Mouse (Mus musculus): ENCODE measurements around the gene Lrp11. TPM values are rescaled to one million over a fixed set of nuclear protein-coding genes. Genes with fewer than 3 reads are reported as not detected.

The Lrp11 gene
- total RNA-seq (2014; rRNA removed; ENCODE audit: low replicate concordance) (2.1 and 3.2 TPM in 2 replicates), polyA plus RNA-seq (2015; fragmentation: Nextera tagmentation; extraction: Ambion mirVana) (0.79 and 0.88 TPM in 2 replicates)

DNA sequence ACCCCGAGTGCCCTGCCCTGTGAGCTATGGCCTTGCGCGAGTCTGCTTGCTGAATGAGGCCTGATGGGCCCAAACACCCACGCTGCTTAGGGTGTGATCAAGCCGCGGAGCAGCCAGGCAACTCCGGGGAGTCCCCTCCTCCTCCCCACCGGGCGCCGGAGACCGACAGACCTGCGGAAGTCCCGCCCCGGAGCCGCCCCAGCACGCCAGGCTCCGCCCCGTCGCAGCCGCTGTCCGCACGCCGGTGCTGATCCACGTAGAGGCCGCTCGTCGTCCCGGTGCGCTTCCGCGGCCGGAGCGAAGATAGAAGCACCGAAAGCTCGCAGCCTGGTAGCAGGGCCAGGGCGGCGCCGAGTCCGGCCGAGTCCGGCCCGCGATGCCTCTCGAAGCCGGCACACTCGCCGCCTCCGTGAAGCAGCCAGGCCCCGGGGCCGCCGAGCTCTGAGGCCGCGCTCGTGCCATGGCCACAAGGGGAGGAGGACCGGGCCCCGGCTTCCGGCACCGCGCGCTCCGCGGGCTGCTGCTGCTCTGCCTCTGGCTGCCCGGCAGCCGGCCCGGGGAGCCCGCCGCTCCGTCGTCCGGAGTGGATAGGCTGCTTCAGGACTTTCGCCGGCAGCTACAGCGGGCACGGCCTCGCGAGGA, at the start of gene Lrp11:
TSS of gene Lrp11 (plus strand) at position 209 of the 642 bp plus-strand sequence.
- DNase-seq (ENCODE audit: low spot score), result peak; percentile 82
- under 1% methylated on average over 73 of the region's 76 CpGs for WGBS
- Histone ChIP-seq H3K36me3 (replicated peaks; ENCODE audit: control insufficient read depth, insufficient read depth, low read length) (no peaks in the 10 kb centered on the region), H3K9ac (replicated peaks; ENCODE audit: low read depth, low read length) (peak within 1 kb of the TSS; percentile 45), H3K4me2 (ENCODE audit: low read depth, low read length) (peak within 1 kb of the TSS; percentile 100), H3K4me3 (ENCODE audit: low read depth, low read length) (peak within 1 kb of the TSS; percentile 74), H3K4me1 (ENCODE audit: control insufficient read depth, insufficient read depth) (peaks cover 8% of the 10 kb centered on the region; the same call in 1 of the 2 replicates), H3K27me3 (ENCODE audit: control insufficient read depth, insufficient read depth, low read length) (peaks cover 15% of the 10 kb centered on the region), H3K27ac (ENCODE audit: low read depth) (no peak within 1 kb of the TSS), H3K9me3 (replicated peaks; ENCODE audit: control insufficient read depth, low read length) (no peaks in the 10 kb centered on the region)
- ATAC-seq (ENCODE audit: insufficient read depth, low read depth), result peak; percentile 98
- no peak for TF ChIP-seq EP300 (IDR thresholded peaks at IDR 0.05; ENCODE audit: low read depth)
- no peak for TF ChIP-seq CTCF (IDR thresholded peaks at IDR 0.05; ENCODE audit: low read depth)

DNA sequence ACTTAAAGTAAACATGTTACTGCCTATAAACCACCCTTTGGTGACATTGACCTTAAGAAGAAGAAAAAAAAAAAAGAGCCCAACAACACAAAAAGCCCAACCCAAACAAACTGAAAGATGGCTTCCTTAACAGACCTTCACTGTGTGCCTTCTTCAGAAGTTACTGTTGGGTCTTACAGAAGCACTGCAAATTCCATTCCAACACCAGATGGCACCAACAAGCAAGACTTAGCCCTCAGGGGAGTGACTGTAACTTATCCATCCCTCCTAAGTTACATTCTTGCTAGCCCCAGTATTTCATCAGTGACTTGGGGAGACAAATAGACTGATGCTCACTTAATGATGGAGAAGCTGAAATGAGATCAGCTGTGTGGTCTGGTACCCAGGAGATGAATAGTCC, 11.6 kb upstream of the Lrp11 start:
- no peak overlapping the region for H3K4me3 ChIP-seq (ENCODE audit: low read depth, low read length)
- TF ChIP-seq CTCF (IDR thresholded peaks at IDR 0.05; ENCODE audit: low read depth) (peak; percentile 65), EP300 (IDR thresholded peaks at IDR 0.05; ENCODE audit: low read depth) (no peak)
- H3K4me1 ChIP-seq (ENCODE audit: control insufficient read depth, insufficient read depth), result no peaks in the 10 kb centered on the region
- peak; percentile 17 for DNase-seq (ENCODE audit: low spot score)
- no peaks in the 10 kb centered on the region for H3K9me3 ChIP-seq (replicated peaks; ENCODE audit: control insufficient read depth, low read length)
- ATAC-seq (ENCODE audit: insufficient read depth, low read depth), result no peak
- H3K36me3 ChIP-seq (replicated peaks; ENCODE audit: control insufficient read depth, insufficient read depth, low read length), result no peaks in the 10 kb centered on the region
- no peak overlapping the region for H3K4me2 ChIP-seq (ENCODE audit: low read depth, low read length)
- H3K9ac ChIP-seq (replicated peaks; ENCODE audit: low read depth, low read length), result no peak overlapping the region
- H3K27me3 ChIP-seq (ENCODE audit: control insufficient read depth, insufficient read depth, low read length), result no peaks in the 10 kb centered on the region
- no peak overlapping the region for H3K27ac ChIP-seq (ENCODE audit: low read depth)

DNA sequence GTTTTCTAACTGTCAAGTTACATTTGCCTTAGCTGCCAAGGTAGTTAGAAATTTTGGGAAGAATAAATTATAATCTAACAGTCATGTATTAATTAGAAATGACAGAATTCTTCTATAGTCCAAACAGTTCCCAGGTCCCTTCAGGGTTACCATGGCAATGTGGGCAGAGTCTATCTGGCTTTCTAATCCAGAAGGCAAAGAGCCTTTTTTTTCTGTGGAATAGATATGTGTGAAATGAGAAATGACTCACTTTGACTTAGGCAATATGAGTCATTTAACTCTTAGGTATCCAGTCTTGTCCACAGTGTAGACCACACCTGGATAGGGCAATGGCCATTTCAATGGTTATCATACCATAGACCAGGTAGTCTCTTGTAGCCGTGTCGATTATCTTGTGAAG, 8.2 kb upstream of the Lrp11 start:
- Histone ChIP-seq H3K27me3 (ENCODE audit: control insufficient read depth, insufficient read depth, low read length) (no peaks in the 10 kb centered on the region), H3K9me3 (replicated peaks; ENCODE audit: control insufficient read depth, low read length) (no peaks in the 10 kb centered on the region), H3K4me2 (ENCODE audit: low read depth, low read length) (no peak overlapping the region), H3K36me3 (replicated peaks; ENCODE audit: control insufficient read depth, insufficient read depth, low read length) (no peaks in the 10 kb centered on the region), H3K27ac (ENCODE audit: low read depth) (no peak overlapping the region), H3K9ac (replicated peaks; ENCODE audit: low read depth, low read length) (no peak overlapping the region), H3K4me1 (ENCODE audit: control insufficient read depth, insufficient read depth) (no peaks in the 10 kb centered on the region), H3K4me3 (ENCODE audit: low read depth, low read length) (no peak overlapping the region)
- TF ChIP-seq CTCF (IDR thresholded peaks at IDR 0.05; ENCODE audit: low read depth), result no peak
- no peak for TF ChIP-seq EP300 (IDR thresholded peaks at IDR 0.05; ENCODE audit: low read depth)
- ATAC-seq (ENCODE audit: insufficient read depth, low read depth) (no peak), DNase-seq (ENCODE audit: low spot score) (no peak)
- 83% methylated on average over 2 of the region's 2 CpGs for WGBS

DNA sequence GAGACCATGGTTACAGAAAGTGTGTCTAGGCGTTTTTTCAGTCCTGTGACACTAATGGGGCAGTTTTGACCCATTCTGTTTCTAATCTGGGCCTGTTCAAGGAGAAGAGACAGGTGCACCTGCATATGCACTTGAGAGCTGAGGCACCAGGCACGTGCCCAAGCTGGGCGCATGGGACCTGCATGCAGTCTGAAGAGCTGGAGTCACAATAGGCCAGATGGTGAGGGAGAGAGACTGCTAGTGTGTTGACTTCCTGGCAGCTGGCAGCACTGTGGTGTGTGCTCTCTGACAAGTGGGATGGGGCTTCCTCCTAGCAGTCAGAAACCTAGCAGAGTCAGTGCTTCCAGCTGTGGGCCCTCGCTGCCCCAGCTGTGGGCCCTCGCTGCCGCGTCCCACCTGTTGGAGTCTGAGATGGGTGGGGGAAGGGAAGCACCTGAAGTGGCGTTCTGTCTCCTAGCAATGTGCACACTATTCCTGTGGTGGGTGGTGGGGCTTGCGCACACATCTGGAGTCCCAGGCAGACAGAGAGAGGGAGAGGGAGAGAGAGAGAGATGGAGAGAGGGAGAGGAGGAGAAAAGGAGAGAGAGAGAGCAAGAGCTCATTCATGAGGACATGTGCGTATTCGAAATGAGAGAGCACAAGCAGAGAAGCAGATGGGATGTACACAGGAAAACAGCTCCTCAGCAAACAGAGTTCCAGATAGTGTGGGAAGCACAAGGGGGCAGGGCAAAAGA, 7.3 kb upstream of the Lrp11 start:
- Histone ChIP-seq H3K27me3 (ENCODE audit: control insufficient read depth, insufficient read depth, low read length) (no peaks in the 10 kb centered on the region), H3K27ac (ENCODE audit: low read depth) (no peak overlapping the region), H3K4me2 (ENCODE audit: low read depth, low read length) (no peak overlapping the region), H3K9me3 (replicated peaks; ENCODE audit: control insufficient read depth, low read length) (no peaks in the 10 kb centered on the region), H3K36me3 (replicated peaks; ENCODE audit: control insufficient read depth, insufficient read depth, low read length) (no peaks in the 10 kb centered on the region), H3K4me1 (ENCODE audit: control insufficient read depth, insufficient read depth) (no peaks in the 10 kb centered on the region), H3K9ac (replicated peaks; ENCODE audit: low read depth, low read length) (no peak overlapping the region), H3K4me3 (ENCODE audit: low read depth, low read length) (no peak overlapping the region)
- 31% methylated on average over 11 of the region's 11 CpGs for WGBS
- ATAC-seq (ENCODE audit: insufficient read depth, low read depth), result no peak
- DNase-seq (ENCODE audit: low spot score), result no peak
- TF ChIP-seq EP300 (IDR thresholded peaks at IDR 0.05; ENCODE audit: low read depth), result no peak
- TF ChIP-seq CTCF (IDR thresholded peaks at IDR 0.05; ENCODE audit: low read depth), result no peak

DNA sequence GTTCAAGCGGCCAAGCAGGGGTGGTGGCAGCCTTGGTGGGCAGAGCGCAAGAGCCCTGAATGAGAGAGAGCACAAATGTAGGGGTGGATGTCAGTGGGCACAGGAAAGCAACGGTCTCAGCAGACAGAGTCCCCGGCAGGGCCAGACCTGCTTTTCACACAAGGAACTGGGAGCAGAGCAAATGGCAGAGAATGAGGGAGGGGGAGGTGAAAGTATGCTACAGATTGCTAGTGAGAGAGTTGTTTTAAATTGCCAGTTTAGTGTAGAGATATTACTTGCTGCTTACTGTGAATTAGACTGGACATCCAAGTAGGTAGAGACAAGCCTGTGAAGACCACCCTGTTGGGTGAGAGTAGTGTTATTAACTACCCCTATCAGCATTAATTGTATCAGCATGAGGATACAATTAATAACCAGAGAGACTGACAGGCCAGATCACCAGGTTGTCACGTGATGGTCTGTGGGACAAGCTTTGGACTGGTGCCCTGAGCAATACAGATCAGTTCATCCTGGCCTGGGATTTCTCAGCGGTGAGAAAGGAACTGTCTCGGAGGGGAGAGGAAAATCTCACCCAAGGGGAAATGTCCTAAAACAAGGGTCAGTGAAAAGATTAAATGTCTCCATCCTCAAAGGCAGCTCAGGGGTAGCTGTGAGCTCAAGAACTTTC, 6.6 kb upstream of the Lrp11 start:
- Histone ChIP-seq H3K27ac (ENCODE audit: low read depth) (no peak overlapping the region), H3K4me1 (ENCODE audit: control insufficient read depth, insufficient read depth) (no peaks in the 10 kb centered on the region), H3K27me3 (ENCODE audit: control insufficient read depth, insufficient read depth, low read length) (no peaks in the 10 kb centered on the region), H3K4me2 (ENCODE audit: low read depth, low read length) (no peak overlapping the region), H3K4me3 (ENCODE audit: low read depth, low read length) (no peak overlapping the region), H3K9me3 (replicated peaks; ENCODE audit: control insufficient read depth, low read length) (no peaks in the 10 kb centered on the region), H3K9ac (replicated peaks; ENCODE audit: low read depth, low read length) (no peak overlapping the region), H3K36me3 (replicated peaks; ENCODE audit: control insufficient read depth, insufficient read depth, low read length) (no peaks in the 10 kb centered on the region)
- WGBS, result 29% methylated on average over 7 of the region's 7 CpGs
- TF ChIP-seq EP300 (IDR thresholded peaks at IDR 0.05; ENCODE audit: low read depth), result no peak
- no peak for TF ChIP-seq CTCF (IDR thresholded peaks at IDR 0.05; ENCODE audit: low read depth)
- ATAC-seq (ENCODE audit: insufficient read depth, low read depth) (no peak), DNase-seq (ENCODE audit: low spot score) (no peak)

Data from heart, postnatal 0 days (tissue).